Mouse (Mus musculus): Measurements from ENCODE around the gene Olfr623. TPM values are rescaled to one million over a fixed set of nuclear protein-coding genes. Genes with fewer than 3 reads are reported as not detected.

The Olfr623 gene
- polyA plus RNA-seq (2012; rRNA removed), result not detected in 2 replicates

DNA sequence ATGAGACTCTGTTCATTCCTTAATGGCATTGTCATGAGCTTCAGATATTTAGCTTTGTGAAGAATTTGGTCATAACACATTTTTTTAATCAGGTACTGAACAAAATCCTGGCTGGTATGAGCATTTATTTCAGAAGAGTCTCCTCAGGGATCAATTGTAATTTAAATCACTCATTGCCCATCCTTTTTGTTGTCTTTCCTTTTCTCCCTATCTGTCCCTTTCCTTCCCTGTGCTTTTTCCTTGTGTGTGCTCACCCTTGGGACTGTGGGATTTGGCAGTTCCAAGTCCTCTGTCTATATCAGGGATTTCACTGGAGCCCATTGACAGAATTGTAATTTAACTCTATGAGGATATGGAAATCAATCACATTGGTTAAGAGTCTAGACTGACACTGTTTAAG lies at the start of gene Olfr623:
Gene Olfr623 (minus strand): TSS at position 101 of the 400 bp plus-strand sequence.

DNA sequence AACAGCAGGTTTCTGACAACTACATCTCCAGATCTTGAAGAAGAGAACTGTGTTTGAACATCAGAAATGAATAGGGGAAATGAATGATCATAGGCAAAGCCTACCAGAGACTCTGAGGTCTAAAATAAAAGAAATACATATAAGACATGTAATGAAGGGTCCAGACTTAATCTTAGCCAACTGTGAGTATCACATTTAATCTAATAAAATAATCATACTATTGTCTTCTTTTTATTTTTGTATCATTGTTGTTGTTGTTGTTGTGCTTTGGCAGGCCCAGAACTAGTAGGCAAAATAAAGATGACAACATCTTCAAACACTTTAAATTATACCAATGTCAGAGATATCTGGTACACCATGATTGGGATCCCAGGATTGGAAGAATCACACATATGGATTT lies 18.9 kb upstream of the Olfr623 start, which contains the start of gene Olfr625-ps1:
Gene Olfr625-ps1 (plus strand): TSS at position 301 of the 400 bp plus-strand sequence.

DNA sequence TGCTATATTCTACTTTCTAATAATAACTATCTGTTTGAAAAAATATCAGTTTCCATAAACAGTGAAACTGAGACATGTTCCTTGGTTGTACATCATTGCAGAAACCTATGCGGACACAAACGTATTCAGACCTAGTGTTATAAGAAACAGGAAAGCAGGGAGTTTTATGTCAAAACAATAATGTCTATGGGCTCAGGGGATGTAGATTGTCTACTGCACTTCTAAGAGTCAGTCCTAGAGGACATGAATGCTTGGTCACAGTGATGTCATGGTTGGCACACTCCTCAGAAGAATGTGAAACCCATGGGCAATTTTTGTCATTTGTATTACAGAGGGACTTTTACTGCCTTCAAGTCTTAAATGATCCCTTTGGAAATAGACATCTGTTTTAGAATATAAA lies 7.6 kb upstream of the Olfr623 start, which contains the start of gene Olfr624:
Gene Olfr624 (minus strand): TSS at position 101 of the 400 bp plus-strand sequence.

DNA sequence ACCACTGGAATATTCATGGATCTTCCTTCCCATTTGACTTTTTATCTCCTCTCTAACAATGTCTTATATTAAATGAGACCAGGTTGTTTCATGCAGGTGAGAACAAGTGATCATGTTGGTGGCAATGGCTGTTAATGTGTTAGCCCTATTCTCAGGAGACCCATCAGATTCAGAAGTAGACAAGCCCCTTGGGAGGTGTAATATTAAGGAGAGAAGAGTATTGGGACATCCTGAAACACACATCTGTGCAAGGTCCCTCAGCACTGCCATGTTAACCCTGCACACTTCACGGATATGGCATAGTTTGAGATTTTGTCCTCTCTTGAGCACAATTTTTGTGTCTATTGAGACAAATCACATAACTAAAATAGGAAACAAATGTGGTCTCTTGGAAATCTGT lies 20.9 kb downstream of the Olfr623 start, which contains the start of gene Olfr622:
Gene Olfr622 (minus strand): TSS at position 101 of the 400 bp plus-strand sequence.

DNA sequence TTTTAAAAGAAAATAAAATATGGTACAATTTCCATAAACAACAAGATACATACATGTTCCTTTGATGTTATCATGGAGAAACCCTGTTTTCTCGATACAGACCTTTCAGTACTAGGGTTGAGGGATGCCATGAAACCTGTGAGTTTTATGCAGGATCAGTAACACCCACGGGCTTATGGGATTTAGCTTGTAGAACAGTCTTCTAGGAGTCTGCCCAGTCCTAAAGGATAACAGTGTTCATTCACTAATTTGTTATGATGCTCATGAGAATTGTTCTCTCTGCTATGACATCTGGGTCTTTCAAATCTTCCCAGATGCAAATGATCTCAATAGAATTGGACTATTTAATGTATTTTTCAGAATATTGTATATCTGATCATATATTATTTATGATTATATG lies 51.1 kb downstream of the Olfr623 start, which contains the start of gene Olfr620:
Gene Olfr620 (minus strand): TSS at position 101 of the 400 bp plus-strand sequence.

Other genes starting within 250 kb of the Olfr623 start
- not detected in 2 replicates for gene Usp17lc, start 248.6 kb downstream of the Olfr623 start, polyA plus RNA-seq (2012; rRNA removed)
- not detected in 2 replicates for gene Olfr605, start 218.3 kb downstream of the Olfr623 start, polyA plus RNA-seq (2012; rRNA removed)
- gene Olfr606, start 214.7 kb downstream of the Olfr623 start, polyA plus RNA-seq (2012; rRNA removed), result not detected in 2 replicates
- gene Olfr607, start 199.5 kb downstream of the Olfr623 start, polyA plus RNA-seq (2012; rRNA removed), result not detected in 2 replicates
- not detected in 2 replicates for gene Olfr608, start 193.8 kb downstream of the Olfr623 start, polyA plus RNA-seq (2012; rRNA removed)
- not detected in 2 replicates for gene Olfr609, start 165.6 kb downstream of the Olfr623 start, polyA plus RNA-seq (2012; rRNA removed)
- gene Olfr610, start 151.6 kb downstream of the Olfr623 start, polyA plus RNA-seq (2012; rRNA removed), result not detected in 2 replicates
- not detected in 2 replicates for gene Olfr611, start 142.9 kb downstream of the Olfr623 start, polyA plus RNA-seq (2012; rRNA removed)
- not detected in 2 replicates for gene Olfr612, start 121.0 kb downstream of the Olfr623 start, polyA plus RNA-seq (2012; rRNA removed)
- not detected in 2 replicates for gene Olfr613, start 115.6 kb downstream of the Olfr623 start, polyA plus RNA-seq (2012; rRNA removed)
- not detected in 2 replicates for gene Olfr615, start 107.6 kb downstream of the Olfr623 start, polyA plus RNA-seq (2012; rRNA removed)
- gene Olfr616, start 94.6 kb downstream of the Olfr623 start, polyA plus RNA-seq (2012; rRNA removed), result not detected in 2 replicates
- gene Olfr617, start 90.6 kb downstream of the Olfr623 start, polyA plus RNA-seq (2012; rRNA removed), result not detected in 2 replicates
- not detected in 2 replicates for gene Olfr618, start 73.6 kb downstream of the Olfr623 start, polyA plus RNA-seq (2012; rRNA removed)
- gene Olfr619, start 63.1 kb downstream of the Olfr623 start, polyA plus RNA-seq (2012; rRNA removed), result not detected in 2 replicates
- not detected in 2 replicates for gene Olfr620, start 51.2 kb downstream of the Olfr623 start, polyA plus RNA-seq (2012; rRNA removed)
- gene Olfr622, start 21.0 kb downstream of the Olfr623 start, polyA plus RNA-seq (2012; rRNA removed), result not detected in 2 replicates
- gene Olfr624, start 7.5 kb upstream of the Olfr623 start, polyA plus RNA-seq (2012; rRNA removed), result not detected in 2 replicates
- gene Olfr625-ps1, start 19.0 kb upstream of the Olfr623 start, polyA plus RNA-seq (2012; rRNA removed), result not detected in 2 replicates
- not detected in 2 replicates for gene Olfr243, start 51.0 kb upstream of the Olfr623 start, polyA plus RNA-seq (2012; rRNA removed)
- gene Olfr628, start 66.7 kb upstream of the Olfr623 start, polyA plus RNA-seq (2012; rRNA removed), result not detected in 2 replicates
- gene Olfr629, start 81.2 kb upstream of the Olfr623 start, polyA plus RNA-seq (2012; rRNA removed), result not detected in 2 replicates
- not detected in 2 replicates for gene Olfr630, start 93.6 kb upstream of the Olfr623 start, polyA plus RNA-seq (2012; rRNA removed)
- gene Olfr69, start 107.9 kb upstream of the Olfr623 start, polyA plus RNA-seq (2012; rRNA removed), result not detected in 2 replicates
- not detected in 2 replicates for gene Olfr68, start 116.0 kb upstream of the Olfr623 start, polyA plus RNA-seq (2012; rRNA removed)
- gene Olfr67, start 128.1 kb upstream of the Olfr623 start, polyA plus RNA-seq (2012; rRNA removed), result not detected in 2 replicates
- 211 and 248 TPM in 2 replicates for gene Hbb-bt, start 150.3 kb upstream of the Olfr623 start, polyA plus RNA-seq (2012; rRNA removed)
- 1,468 and 1,656 TPM in 2 replicates for gene Hbb-bs, start 164.4 kb upstream of the Olfr623 start, polyA plus RNA-seq (2012; rRNA removed)
- not detected in 2 replicates for gene Hbb-bh2, start 176.8 kb upstream of the Olfr623 start, polyA plus RNA-seq (2012; rRNA removed)
- gene Hbb-bh1, start 179.5 kb upstream of the Olfr623 start, polyA plus RNA-seq (2012; rRNA removed), result not detected in 2 replicates
- gene Hbb-y, start 189.5 kb upstream of the Olfr623 start, polyA plus RNA-seq (2012; rRNA removed), result 1.0 and 1.8 TPM in 2 replicates
- gene Olfr66, start 222.6 kb upstream of the Olfr623 start, polyA plus RNA-seq (2012; rRNA removed), result not detected in 2 replicates
- not detected in 2 replicates for gene Olfr64, start 230.8 kb upstream of the Olfr623 start, polyA plus RNA-seq (2012; rRNA removed)
- gene Olfr65, start 239.8 kb upstream of the Olfr623 start, polyA plus RNA-seq (2012; rRNA removed), result not detected in 2 replicates